Mouse (Mus musculus): ENCODE measurements around the gene Pgam2. TPM values are rescaled to one million over a fixed set of nuclear protein-coding genes. Genes with fewer than 3 reads are reported as not detected.

The Pgam2 gene
- 100 to 1,000 TPM; 756 to 765 TPM for total RNA-seq (2021)

GRCm38 (mm10) chr11:5803551-5803981 lies at the start of gene Pgam2:
Gene Pgam2, minus strand, starts transcription at chr11:5803733.
- intact Hi-C loops (cut with DNase I), result no loop called here

GRCm38 (mm10) chr11:5852314-5852713 lies 48.8 kb upstream of the Pgam2 start:
- DNase-seq, result no peak
- intact Hi-C loops (cut with DNase I), result loop anchor here (5.0 kb wide), 1 partner anchor 35 kb away; no protein-coding TSS in a partner anchor

More at GRCm38 (mm10) chr11:5803551-5803981, at the start of gene Pgam2:
- DNase-seq, result peak; percentile 80 to 87

- intact Hi-C loops (cut with DNase I), result loop anchor here (5.0 kb wide), 1 partner anchor 36 kb away; no protein-coding TSS in a partner anchor
Observed at GRCm38 (mm10) chr11:5851021-5851736, 47.6 kb upstream of the Pgam2 start.

GRCm38 (mm10) chr11:5850452-5850851 lies 46.9 kb upstream of the Pgam2 start:
- intact Hi-C loops (cut with DNase I), result loop anchor here (5.0 kb wide), 1 partner anchor 37 kb away; no protein-coding TSS in a partner anchor

More at GRCm38 (mm10) chr11:5851021-5851736, 47.6 kb upstream of the Pgam2 start:
- no peak for DNase-seq

GRCm38 (mm10) chr11:5849316-5849715 lies 45.8 kb upstream of the Pgam2 start:
- DNase-seq, result no peak
- intact Hi-C loops (cut with DNase I), result no loop called here

More at GRCm38 (mm10) chr11:5850452-5850851, 46.9 kb upstream of the Pgam2 start:
- DNase-seq, result no peak

- intact Hi-C loops (cut with DNase I), result no loop called here
- peak; percentile 44 to 51 for DNase-seq
Observed at GRCm38 (mm10) chr11:5848741-5849140, 45.2 kb upstream of the Pgam2 start.

- intact Hi-C loops (cut with DNase I), result no loop called here
Observed at GRCm38 (mm10) chr11:5846639-5847345, 43.3 kb upstream of the Pgam2 start.

GRCm38 (mm10) chr11:5843131-5843530 lies 39.6 kb upstream of the Pgam2 start:
- no peak for DNase-seq
- intact Hi-C loops (cut with DNase I), result no loop called here

More at GRCm38 (mm10) chr11:5846639-5847345, 43.3 kb upstream of the Pgam2 start:
- peak; percentile 70 to 77 for DNase-seq

GRCm38 (mm10) chr11:5841751-5842150 lies 38.2 kb upstream of the Pgam2 start:
- intact Hi-C loops (cut with DNase I), result no loop called here
- DNase-seq, result no peak

- DNase-seq, result no peak
- intact Hi-C loops (cut with DNase I), result no loop called here
Observed at GRCm38 (mm10) chr11:5840346-5840745, 36.8 kb upstream of the Pgam2 start.

GRCm38 (mm10) chr11:5837251-5838246 lies 34.0 kb upstream of the Pgam2 start, which contains the start of gene Polm:
Gene Polm, minus strand, starts transcription at chr11:5838016.
- intact Hi-C loops (cut with DNase I), result loop anchor here (1.0 kb wide), 2 partner anchors 41 to 49 kb away; partner anchors contain the start of genes Dbnl and Pold2
- peak; percentile 95 for DNase-seq

GRCm38 (mm10) chr11:5836126-5836525 lies 32.6 kb upstream of the Pgam2 start:
- no peak for DNase-seq
- intact Hi-C loops (cut with DNase I), result no loop called here

- intact Hi-C loops (cut with DNase I), result no loop called here
- no peak for DNase-seq
Observed at GRCm38 (mm10) chr11:5835057-5835456, 31.5 kb upstream of the Pgam2 start.

GRCm38 (mm10) chr11:5834506-5834905 lies 31.0 kb upstream of the Pgam2 start:
- DNase-seq, result no peak

GRCm38 (mm10) chr11:5829327-5829726 lies 25.8 kb upstream of the Pgam2 start:
- intact Hi-C loops (cut with DNase I), result no loop called here

More at GRCm38 (mm10) chr11:5834506-5834905, 31.0 kb upstream of the Pgam2 start:
- intact Hi-C loops (cut with DNase I), result no loop called here

GRCm38 (mm10) chr11:5828509-5829191 lies 25.1 kb upstream of the Pgam2 start:
- intact Hi-C loops (cut with DNase I), result no loop called here

More at GRCm38 (mm10) chr11:5829327-5829726, 25.8 kb upstream of the Pgam2 start:
- no peak for DNase-seq

GRCm38 (mm10) chr11:5827931-5828330 lies 24.4 kb upstream of the Pgam2 start:
- intact Hi-C loops (cut with DNase I), result no loop called here

More at GRCm38 (mm10) chr11:5828509-5829191, 25.1 kb upstream of the Pgam2 start:
- no peak for DNase-seq

GRCm38 (mm10) chr11:5825432-5825831 lies 21.9 kb upstream of the Pgam2 start:
- intact Hi-C loops (cut with DNase I), result no loop called here
- no peak for DNase-seq

More at GRCm38 (mm10) chr11:5827931-5828330, 24.4 kb upstream of the Pgam2 start:
- no peak for DNase-seq

- intact Hi-C loops (cut with DNase I), result no loop called here
- DNase-seq, result no peak
Observed at GRCm38 (mm10) chr11:5819223-5819622, 15.7 kb upstream of the Pgam2 start.
